Mouse (Mus musculus) lung, embryonic 14.5 days (tissue): Measurements from ENCODE around the gene Prdm1. TPM values are rescaled to one million over a fixed set of nuclear protein-coding genes. Genes with fewer than 3 reads are reported as not detected.

Experiments used
- ATAC-seq: fragments of 200-750 bp; cut with Nextera tagmentation; 2 replicates; pipeline ENCODE4 v1.8.0; 2017; ENCODE audit warnings: mild to moderate bottlenecking, moderate TSS enrichment, moderate library complexity; ENCODE audit not compliant: insufficient read depth
- DNase-seq: peaks from one replicate; pipeline ENCODE4 v3.0.0-alpha.2; 2015
- H3K27ac ChIP-seq: fragments of 300-500 bp; sonication (generic); 2 replicates; pipeline ENCODE4 v1.5.1; 2014; ENCODE audit warnings: low read depth, mild to moderate bottlenecking, moderate library complexity
- H3K27me3 ChIP-seq: fragments of 300-500 bp; sonication (generic); 2 replicates; pipeline ENCODE4 v1.6.1; 2014; ENCODE audit warnings: low read length, control low read depth; ENCODE audit not compliant: insufficient read depth
- H3K36me3 ChIP-seq: fragments of 300-500 bp; sonication (generic); 2 replicates; pipeline ENCODE4 v1.6.1; 2014; ENCODE audit warnings: control low read depth; ENCODE audit not compliant: insufficient read depth
- H3K4me1 ChIP-seq: fragments of 300-500 bp; sonication (generic); 2 replicates; pipeline ENCODE4 v1.6.1; 2014; ENCODE audit warnings: antibody characterized with exemption, control low read depth; ENCODE audit not compliant: insufficient read depth
- H3K4me2 ChIP-seq: fragments of 300-500 bp; sonication (generic); 2 replicates; pipeline ENCODE4 v1.6.1; 2014; ENCODE audit warnings: mild to moderate bottlenecking
- H3K4me3 ChIP-seq: fragments of 300-500 bp; sonication (generic); 2 replicates; pipeline ENCODE4 v1.5.1; 2014; ENCODE audit warnings: low read depth, low read length
- H3K9ac ChIP-seq: fragments of 300-500 bp; sonication (generic); 2 replicates; pipeline ENCODE4 v1.6.1; 2014
- H3K9me3 ChIP-seq: fragments of 300-500 bp; sonication (generic); 2 replicates; pipeline ENCODE4 v1.6.1; 2016; ENCODE audit warnings: low read depth, low read length, control low read depth
- CTCF ChIP-seq: IDR thresholded peaks from 2 replicates; pipeline ENCODE4 v1.5.1; 2016; ENCODE audit warnings: antibody characterized with exemption, low read depth
- WGBS: fragments of 180-500 bp; shearing (Covaris S2); extraction: QIAGEN DNeasy Blood & Tissue Kit; methylation state at CpG from one replicate; pipeline ENCODE4 v1.1.7; 2014; 5-methylcytosine and 5-hydroxymethylcytosine counted together
- polyA plus RNA-seq: library from polyadenylated mRNA; unstranded; fragments of >200 nt; fragmentation: Nextera tagmentation; extraction: Ambion mirVana; gene quantifications from 2 replicates; pipeline ENCODE4 v1.2.1, GENCODE M21; 2014

Prdm1 gene
- polyA plus RNA-seq, 1 experiment from 2014 or later = 2.7 TPM

DNA sequence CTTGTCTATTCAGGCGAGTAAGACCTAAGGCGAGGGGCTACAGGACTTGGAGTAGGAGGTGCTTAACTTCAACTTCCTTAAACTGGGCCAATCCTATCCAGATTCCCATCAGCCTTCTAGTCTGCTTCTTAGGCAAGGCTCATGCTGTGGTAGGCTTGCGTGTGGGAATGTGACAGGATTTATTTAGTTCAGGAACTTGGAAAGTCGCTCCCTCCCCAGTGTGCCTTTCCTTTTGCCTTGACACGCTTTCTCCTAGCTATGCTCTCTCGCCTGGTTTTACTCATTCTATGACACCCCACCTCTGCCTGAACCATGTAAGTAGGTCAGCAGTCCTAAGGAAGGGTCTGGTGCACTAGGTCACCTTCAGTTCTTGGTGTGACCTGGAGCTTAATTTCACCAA is 9.8 kb upstream of the Prdm1 start:
- Histone ChIP-seq H3K4me2 (no peak overlapping the region), H3K9me3 (no peaks in the 10 kb centered on the region), H3K4me3 (no peak overlapping the region), H3K9ac (no peak overlapping the region), H3K4me1 (no peaks in the 10 kb centered on the region), H3K27me3 (peaks cover 3% of the 10 kb centered on the region; the same call in 1 of the 2 replicates), H3K27ac (no peak overlapping the region), H3K36me3 (no peaks in the 10 kb centered on the region)
- no peak for ATAC-seq
- no peak for DNase-seq
- WGBS = 83% methylated on average over 6 of the region's 6 CpGs
- no peak for TF ChIP-seq CTCF

DNA sequence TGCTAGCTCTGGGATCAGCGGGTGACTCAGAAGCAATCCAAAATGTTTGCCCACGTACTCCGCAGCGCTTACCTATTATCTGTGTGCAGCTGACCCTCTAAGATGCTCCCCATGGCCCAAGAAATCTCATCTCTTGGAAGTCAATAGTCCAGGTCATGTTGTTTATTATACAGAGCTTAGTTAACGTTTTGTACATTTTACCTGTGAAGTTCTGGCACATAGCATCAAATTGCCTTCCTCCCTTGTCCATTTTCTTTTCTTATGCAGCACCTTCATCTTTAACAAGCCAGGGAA is 1.7 kb upstream of the Prdm1 start:
- Histone ChIP-seq H3K4me1 (peaks cover 6% of the 10 kb centered on the region; the same call in 1 of the 2 replicates), H3K27me3 (peaks cover 42% of the 10 kb centered on the region), H3K9me3 (no peaks in the 10 kb centered on the region), H3K4me3 (peak overlapping the region; percentile 54), H3K27ac (no peak overlapping the region), H3K9ac (peak overlapping the region; percentile 57), H3K36me3 (no peaks in the 10 kb centered on the region), H3K4me2 (peak overlapping the region; percentile 78)
- no peak for ATAC-seq
- no peak for TF ChIP-seq CTCF
- 6% methylated on average over 5 of the region's 5 CpGs for WGBS
- DNase-seq = no peak

- no peaks in the 10 kb centered on the region for H3K36me3 ChIP-seq
- no peak for TF ChIP-seq CTCF
- peak overlapping the region; percentile 78 for H3K4me2 ChIP-seq
- peaks cover 6% of the 10 kb centered on the region; the same call in 1 of the 2 replicates for H3K4me1 ChIP-seq
- peaks cover 47% of the 10 kb centered on the region for H3K27me3 ChIP-seq
- DNase-seq (peak; percentile 94), ATAC-seq (peak; percentile 99)
- peak overlapping the region; percentile 54 for H3K4me3 ChIP-seq
- H3K9ac ChIP-seq = peak overlapping the region; percentile 57
- H3K27ac ChIP-seq = no peak overlapping the region
- under 1% methylated on average over 42 of the region's 42 CpGs for WGBS
- H3K9me3 ChIP-seq = no peaks in the 10 kb centered on the region
Observed at GRCm38 (mm10) chr10:44529218-44530066, 1.1 kb upstream of the Prdm1 start.

GRCm38 (mm10) chr10:44527651-44528050 is 650 bp downstream of the Prdm1 start:
- ATAC-seq (no peak), DNase-seq (peak; percentile 21)
- Histone ChIP-seq H3K27me3 (peaks cover 44% of the 10 kb centered on the region), H3K9me3 (no peaks in the 10 kb centered on the region), H3K4me1 (peaks cover 6% of the 10 kb centered on the region; the same call in 1 of the 2 replicates), H3K4me3 (peak overlapping the region; percentile 35), H3K4me2 (peak overlapping the region; percentile 65), H3K27ac (no peak overlapping the region), H3K36me3 (no peaks in the 10 kb centered on the region), H3K9ac (no peak overlapping the region)
- TF ChIP-seq CTCF = no peak
- 1% methylated on average over 16 of the region's 16 CpGs for WGBS

DNA sequence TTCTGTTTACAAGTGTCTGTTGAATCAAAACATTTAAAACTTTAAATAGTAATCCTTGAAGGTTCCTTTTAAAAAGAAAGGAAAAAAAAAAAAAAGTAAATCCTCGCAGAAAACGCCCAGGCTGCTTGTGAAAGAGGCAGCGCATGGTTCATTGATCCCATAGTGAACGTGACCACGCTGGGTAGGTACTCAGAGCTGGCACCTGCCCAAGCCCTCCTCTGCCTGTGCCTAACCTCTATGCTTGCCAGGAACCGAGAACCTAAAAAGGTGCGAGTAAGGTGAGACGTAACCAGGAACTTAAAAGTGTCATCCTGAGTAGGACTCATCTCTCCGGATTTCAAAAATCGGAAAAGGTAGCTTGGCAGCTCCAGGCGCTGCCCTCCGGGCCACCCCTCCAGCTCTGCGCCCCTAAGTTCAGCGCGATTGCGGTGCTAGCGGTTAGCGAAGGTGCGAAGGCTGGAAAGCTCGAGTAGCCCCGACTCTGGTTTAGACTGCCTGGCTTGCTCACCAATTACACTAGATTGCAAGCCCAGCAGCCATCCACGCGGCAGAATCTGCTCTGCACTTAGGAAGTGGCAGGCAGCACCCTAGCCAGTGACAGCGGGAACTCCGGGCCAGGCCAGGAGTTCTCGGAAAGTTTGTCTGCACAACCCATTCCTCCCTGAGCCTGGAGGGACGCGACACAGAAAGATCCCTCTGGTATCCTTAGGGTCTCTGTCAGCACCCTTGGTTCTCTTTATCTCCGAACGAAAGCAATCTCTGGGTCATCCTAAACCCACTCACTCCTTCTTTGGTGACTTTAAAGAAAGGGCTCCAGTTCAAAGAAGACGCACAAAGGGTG is 1.3 kb downstream of the Prdm1 start:
- Histone ChIP-seq H3K4me2 (peak overlapping the region; percentile 65), H3K36me3 (no peaks in the 10 kb centered on the region), H3K9me3 (no peaks in the 10 kb centered on the region), H3K27ac (no peak overlapping the region), H3K27me3 (peaks cover 44% of the 10 kb centered on the region), H3K4me3 (peak overlapping the region; percentile 35), H3K9ac (0 out of 2 replicates have a peak overlapping the region, but pooled peaks have one; percentile 10), H3K4me1 (peaks cover 6% of the 10 kb centered on the region; the same call in 1 of the 2 replicates)
- WGBS = 3% methylated on average over 31 of the region's 31 CpGs
- ATAC-seq (peak; percentile 12; the same call in 1 of the 2 replicates), DNase-seq (peak; percentile 68)
- TF ChIP-seq CTCF = no peak

DNA sequence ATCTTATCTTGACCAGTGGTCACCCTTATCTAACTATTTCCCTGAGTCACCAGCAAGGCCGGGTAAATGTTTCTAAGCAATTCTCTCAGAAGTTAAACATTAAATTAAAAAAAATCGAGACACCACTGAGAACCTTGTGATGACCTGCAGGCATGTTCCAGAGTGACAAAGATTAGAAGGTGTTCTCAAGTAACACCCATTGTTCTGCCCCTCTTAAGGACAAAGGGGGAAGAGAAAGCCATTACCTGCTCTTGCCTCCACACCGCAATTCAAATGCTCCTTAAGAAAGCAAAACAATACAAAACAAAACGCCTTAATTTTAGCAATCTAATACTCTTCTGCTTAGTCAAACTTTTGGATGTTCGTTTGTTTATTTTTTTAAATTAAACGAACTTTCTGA is 8.1 kb downstream of the Prdm1 start:
- Histone ChIP-seq H3K27ac (no peak overlapping the region), H3K9me3 (no peaks in the 10 kb centered on the region), H3K27me3 (peaks cover 6% of the 10 kb centered on the region), H3K4me3 (no peak overlapping the region), H3K4me2 (no peak overlapping the region), H3K4me1 (no peaks in the 10 kb centered on the region), H3K36me3 (no peaks in the 10 kb centered on the region), H3K9ac (no peak overlapping the region)
- no peak for TF ChIP-seq CTCF
- ATAC-seq (no peak), DNase-seq (no peak)
- 27% methylated on average over 6 of the region's 6 CpGs for WGBS

GRCm38 (mm10) chr10:44518631-44519030 is 9.7 kb downstream of the Prdm1 start:
- Histone ChIP-seq H3K9ac (no peak overlapping the region), H3K27ac (no peak overlapping the region), H3K36me3 (no peaks in the 10 kb centered on the region), H3K27me3 (no peaks in the 10 kb centered on the region), H3K9me3 (no peaks in the 10 kb centered on the region), H3K4me3 (no peak overlapping the region), H3K4me1 (no peaks in the 10 kb centered on the region), H3K4me2 (no peak overlapping the region)
- TF ChIP-seq CTCF = no peak
- no peak for ATAC-seq
- no peak for DNase-seq
- WGBS = 72% methylated on average over 7 of the region's 7 CpGs
